Mouse (Mus musculus) heart, postnatal 25 days (tissue): Measurements from ENCODE around the gene I830077J02Rik. TPM values are rescaled to one million over a fixed set of nuclear protein-coding genes. Genes with fewer than 3 reads are reported as not detected.
A peak's percentile ranks its signal among the peaks of the same experiment; 100 is the strongest.
"Not testable (repeated sequence)": the region's sequence is repeated elsewhere in the genome, so short reads cannot be mapped to it uniquely, and the experiment has no call there.

Source experiments
- DNase-seq: peaks from one replicate; pipeline ENCODE4 v3.0.0; 2022; ENCODE audit warnings: low spot score
- intact Hi-C: fragments of 180-260 bp; cut with DNase I; formaldehyde crosslinking; loops from one replicate; pipeline ENCODE4 v1.15.1; 2025
- total RNA-seq, 2 experiments: library from RNA; stranded (reverse); gene quantifications; 2 replicates each; pipeline ENCODE4 v1.2.3; 2021

I830077J02Rik gene
- total RNA-seq, 2 experiments from 2014 or later, result 0.60 to 0.84 TPM

- intact Hi-C loops, result no loop called here
- no peak for DNase-seq
Measured at GRCm38 (mm10) chr3:105921959-105922358, 10.5 kb downstream of the I830077J02Rik start.

- intact Hi-C loops, DNase-seq: not testable (repeated sequence)
Measured at GRCm38 (mm10) chr3:105920743-105921142, 11.7 kb downstream of the I830077J02Rik start.

GRCm38 (mm10) chr3:105918355-105918745, 14.1 kb downstream of the I830077J02Rik start:
- no peak for DNase-seq
- intact Hi-C loops, result no loop called here

GRCm38 (mm10) chr3:105917656-105918354, 14.7 kb downstream of the I830077J02Rik start:
- intact Hi-C loops, result no loop called here
- DNase-seq, result no peak

- DNase-seq, intact Hi-C loops: not testable (repeated sequence)
Measured at GRCm38 (mm10) chr3:105916455-105916854, 16.0 kb downstream of the I830077J02Rik start.

GRCm38 (mm10) chr3:105915281-105915680, 17.2 kb downstream of the I830077J02Rik start:
- intact Hi-C loops, result no loop called here
- DNase-seq, result no peak

- intact Hi-C loops, result no loop called here
- DNase-seq, result no peak
Measured at GRCm38 (mm10) chr3:105913839-105914681, 18.4 kb downstream of the I830077J02Rik start.

- intact Hi-C loops, result no loop called here
- no peak for DNase-seq
Measured at GRCm38 (mm10) chr3:105912097-105912880, 20.2 kb downstream of the I830077J02Rik start.

GRCm38 (mm10) chr3:105910519-105911190, 21.8 kb downstream of the I830077J02Rik start:
- no peak for DNase-seq
- intact Hi-C loops, result no loop called here

- intact Hi-C loops, result no loop called here
- DNase-seq, result no peak
Measured at GRCm38 (mm10) chr3:105908976-105909375, 23.5 kb downstream of the I830077J02Rik start.

GRCm38 (mm10) chr3:105907956-105908655, 24.4 kb downstream of the I830077J02Rik start:
- intact Hi-C loops, result no loop called here
- no peak for DNase-seq

GRCm38 (mm10) chr3:105904721-105905120, 27.7 kb downstream of the I830077J02Rik start:
- no peak for DNase-seq
- intact Hi-C loops, result no loop called here

GRCm38 (mm10) chr3:105904213-105904612, 28.3 kb downstream of the I830077J02Rik start:
- no peak for DNase-seq
- intact Hi-C loops, result no loop called here

- intact Hi-C loops, result no loop called here
Measured at GRCm38 (mm10) chr3:105901468-105901867, 31.0 kb downstream of the I830077J02Rik start.

GRCm38 (mm10) chr3:105900716-105901115, 31.7 kb downstream of the I830077J02Rik start:
- intact Hi-C loops, result loop anchor here (1.0 kb wide), 1 partner anchor 226 kb away; no protein-coding TSS in a partner anchor
- no peak for DNase-seq

More at GRCm38 (mm10) chr3:105901468-105901867, 31.0 kb downstream of the I830077J02Rik start:
- no peak for DNase-seq

GRCm38 (mm10) chr3:105900266-105900665, 32.2 kb downstream of the I830077J02Rik start:
- no peak for DNase-seq
- intact Hi-C loops, result loop anchor here (1.0 kb wide), 1 partner anchor 226 kb away; no protein-coding TSS in a partner anchor

- intact Hi-C loops, result loop anchor here (1.0 to 5.0 kb wide), 3 partner anchors 173 to 225 kb away; partner anchors contain the start of gene Ddx20
- peak; percentile 60 for DNase-seq
Measured at GRCm38 (mm10) chr3:105899394-105900147, 32.9 kb downstream of the I830077J02Rik start.

- no peak for DNase-seq
- intact Hi-C loops, result loop anchor here (2.0 to 5.0 kb wide), 2 partner anchors 172 to 212 kb away; partner anchors contain the start of gene Ddx20
Measured at GRCm38 (mm10) chr3:105898861-105899260, 33.6 kb downstream of the I830077J02Rik start.
